Mouse (Mus musculus) gastrocnemius, adult 8-10 months (tissue): ENCODE data around the gene Pde4d. TPM values are rescaled to one million over a fixed set of nuclear protein-coding genes. Genes with fewer than 3 reads are reported as not detected.

Source experiments
- DNase-seq, 2 experiments: peaks; one replicate each; pipeline ENCODE4 v3.0.0; 2022; ENCODE audit warnings: low spot score in 2 of 2
- total RNA-seq, 4 experiments: library from RNA; stranded (reverse); gene quantifications; 2 replicates each; pipeline ENCODE4 v1.2.4; 2022

Gene Pde4d
- total RNA-seq, 4 experiments from 2014 or later, result 257 to 339 (median 308) TPM

GRCm38 (mm10) chr13:109908386-109908785 lies 1458.6 kb downstream of the Pde4d start:
- DNase-seq, result no peak

GRCm38 (mm10) chr13:109909111-109909510 lies 1459.4 kb downstream of the Pde4d start:
- peak in 1 of 2 experiments; percentile 31 for DNase-seq

DNA sequence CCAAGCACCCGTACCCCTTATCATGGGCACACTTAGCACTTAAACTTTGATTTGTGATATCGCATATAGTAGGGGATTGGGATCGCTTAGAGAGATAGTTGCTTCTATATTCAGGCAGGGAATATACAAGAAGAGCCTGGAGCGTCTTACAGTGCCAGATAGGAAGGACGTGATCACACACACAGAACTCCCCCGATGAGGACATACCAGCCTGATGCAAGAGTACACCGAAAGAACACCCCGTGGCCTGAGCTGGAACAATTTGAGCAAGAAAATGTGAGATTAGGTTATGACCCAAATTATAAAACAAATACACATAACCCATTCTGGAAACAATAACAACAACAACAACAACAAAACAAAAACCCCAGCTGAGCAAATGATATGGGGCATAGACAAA lies 1461.2 kb downstream of the Pde4d start:
- no peak for DNase-seq

- DNase-seq, result no peak
Measured at GRCm38 (mm10) chr13:109912635-109913034, 1462.9 kb downstream of the Pde4d start.

DNA sequence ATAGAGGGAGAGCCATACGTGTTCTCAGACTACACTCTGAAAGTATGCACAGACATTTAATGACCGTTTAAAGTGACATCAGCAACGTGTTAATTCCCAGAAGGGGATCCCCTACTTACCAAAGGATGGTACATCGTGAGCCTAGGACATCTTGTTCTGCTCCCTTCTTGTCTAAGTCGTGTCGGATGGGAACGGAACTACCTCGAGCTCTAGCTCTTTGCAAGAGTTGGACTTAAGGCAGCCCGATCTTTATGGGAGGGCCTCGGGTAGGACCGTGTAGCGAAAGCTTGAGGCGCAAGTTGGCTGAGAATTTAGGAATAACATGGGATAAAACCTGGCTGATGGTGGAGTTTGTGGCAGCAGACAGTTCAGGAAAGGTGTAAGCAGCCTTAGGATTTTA lies 1464.5 kb downstream of the Pde4d start:
- no peak for DNase-seq

GRCm38 (mm10) chr13:109914846-109915245 lies 1465.1 kb downstream of the Pde4d start:
- peak; percentile 69 to 85 for DNase-seq

GRCm38 (mm10) chr13:109915501-109915900 lies 1465.8 kb downstream of the Pde4d start:
- peak; percentile 47 to 73 for DNase-seq

DNA sequence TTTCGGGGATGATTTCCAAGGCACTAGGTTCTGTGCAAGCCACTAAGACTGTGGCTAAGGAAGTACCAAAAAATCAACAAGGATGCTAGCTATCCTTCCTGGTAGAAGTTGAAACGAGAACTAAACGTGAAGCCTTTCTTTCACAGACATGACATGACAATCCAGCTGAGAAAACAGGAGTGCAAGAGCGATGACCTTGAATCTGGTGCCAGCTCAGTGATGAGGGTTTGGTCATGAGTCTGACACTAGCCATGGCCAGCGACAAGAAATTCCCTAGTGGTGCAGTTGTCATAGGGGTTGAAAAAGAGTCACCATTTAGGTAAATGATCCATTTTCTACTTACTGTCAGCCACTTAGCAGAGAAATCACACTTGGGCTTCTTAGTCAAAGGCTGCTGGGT lies 1466.2 kb downstream of the Pde4d start:
- peak in 1 of 2 experiments; percentile 46 for DNase-seq

GRCm38 (mm10) chr13:109917551-109917950 lies 1467.8 kb downstream of the Pde4d start:
- no peak for DNase-seq

- no peak for DNase-seq
Measured at GRCm38 (mm10) chr13:109918631-109919030, 1468.9 kb downstream of the Pde4d start.

DNA sequence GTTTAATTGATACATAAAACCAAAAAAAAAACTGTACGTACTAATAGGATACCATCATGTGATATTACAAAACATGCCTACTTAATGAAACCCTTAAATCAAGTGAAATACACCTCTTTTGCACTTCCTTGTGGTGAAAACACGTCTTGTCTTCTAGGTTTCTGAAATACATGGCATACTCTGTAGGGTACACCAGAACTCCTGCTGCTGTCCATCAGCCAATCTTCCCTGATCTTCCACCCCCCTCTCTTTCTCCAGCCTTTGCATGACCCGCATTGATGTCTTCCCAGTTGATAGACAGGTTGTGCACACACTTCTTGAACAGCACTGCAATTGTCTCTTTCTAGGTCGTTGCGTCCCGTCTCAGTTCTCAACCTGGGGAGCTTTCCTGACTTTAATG lies 1470.5 kb downstream of the Pde4d start:
- DNase-seq, result no peak

DNA sequence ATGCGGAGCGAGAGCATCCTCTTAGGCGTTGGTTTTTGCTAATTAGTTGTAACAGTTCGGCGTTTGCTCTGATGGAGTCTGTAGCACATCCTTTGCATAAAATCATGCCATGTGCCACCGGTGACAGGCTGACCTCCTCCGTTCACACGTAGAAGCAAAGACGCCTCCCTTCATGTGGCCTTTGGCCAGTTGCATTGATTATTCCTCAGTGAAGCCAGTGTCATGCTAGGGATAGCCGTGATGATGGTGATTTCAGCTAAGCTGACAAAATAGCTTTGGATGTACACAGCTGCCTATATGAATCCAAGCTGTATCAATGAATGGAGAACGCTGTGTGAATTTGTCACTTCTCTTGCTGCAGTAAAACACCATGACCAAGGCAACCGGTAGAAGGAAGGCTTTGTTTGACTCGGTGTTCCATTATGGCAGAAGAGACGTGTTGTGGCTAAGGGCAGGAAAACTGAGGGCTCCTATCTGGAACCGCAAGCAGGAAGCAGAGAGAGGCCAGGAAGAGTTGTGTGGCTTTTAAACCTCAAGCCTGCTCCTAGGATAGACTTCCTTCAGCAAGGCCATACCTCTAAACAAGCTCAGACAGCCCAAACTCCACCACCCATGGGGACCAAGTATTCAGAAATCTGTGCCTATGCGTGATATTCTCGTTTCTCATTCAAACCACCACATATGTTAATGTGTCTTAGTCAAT lies 1471.7 kb downstream of the Pde4d start:
- no peak for DNase-seq

- no peak for DNase-seq
Measured at GRCm38 (mm10) chr13:109922228-109922627, 1472.5 kb downstream of the Pde4d start.

- no peak for DNase-seq
Measured at GRCm38 (mm10) chr13:109922782-109923181, 1473.0 kb downstream of the Pde4d start.

DNA sequence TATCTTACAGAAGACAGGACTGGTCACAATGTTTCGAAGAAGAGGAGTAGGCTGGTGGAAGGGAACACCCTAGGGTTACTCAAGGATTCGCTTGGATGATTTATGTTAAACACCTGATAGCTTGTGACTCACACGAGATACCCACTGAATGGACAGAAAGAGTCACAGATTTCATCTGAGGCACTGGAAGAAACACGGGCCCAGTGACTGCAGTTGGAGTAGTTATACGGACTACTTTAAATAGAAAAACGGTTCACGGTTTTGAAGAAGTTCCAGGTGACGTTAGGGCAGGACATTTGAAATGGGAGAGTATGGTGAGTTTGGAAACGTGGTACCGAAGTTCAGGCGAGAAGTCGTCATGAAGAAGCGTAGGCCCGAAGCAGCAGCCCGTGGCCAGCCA lies 1475.0 kb downstream of the Pde4d start:
- DNase-seq, result peak in 1 of 2 experiments; percentile 37

GRCm38 (mm10) chr13:109926277-109926920 lies 1476.7 kb downstream of the Pde4d start:
- DNase-seq, result no peak

- DNase-seq, result no peak
Measured at GRCm38 (mm10) chr13:109927782-109928181, 1478.0 kb downstream of the Pde4d start.

DNA sequence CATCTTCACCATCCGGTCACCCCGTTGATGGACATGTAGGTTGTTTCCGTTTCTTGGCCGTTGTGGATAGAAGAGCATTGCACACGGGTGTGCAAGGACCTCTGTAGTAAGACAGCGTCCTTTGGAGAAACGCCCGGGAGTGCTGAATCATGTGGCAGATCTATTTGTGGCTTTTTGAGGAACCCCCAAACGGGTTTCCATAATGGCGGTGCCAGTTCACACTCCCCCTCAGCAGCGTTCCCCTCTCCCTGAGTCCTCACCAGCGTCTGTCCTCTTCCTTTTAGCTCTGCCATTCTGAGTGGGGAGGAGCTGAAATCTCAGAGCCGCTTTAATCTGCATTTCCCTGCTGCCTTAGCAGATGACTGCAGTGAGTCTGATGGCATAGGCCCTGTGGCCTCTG lies 1482.9 kb downstream of the Pde4d start:
- no peak for DNase-seq

DNA sequence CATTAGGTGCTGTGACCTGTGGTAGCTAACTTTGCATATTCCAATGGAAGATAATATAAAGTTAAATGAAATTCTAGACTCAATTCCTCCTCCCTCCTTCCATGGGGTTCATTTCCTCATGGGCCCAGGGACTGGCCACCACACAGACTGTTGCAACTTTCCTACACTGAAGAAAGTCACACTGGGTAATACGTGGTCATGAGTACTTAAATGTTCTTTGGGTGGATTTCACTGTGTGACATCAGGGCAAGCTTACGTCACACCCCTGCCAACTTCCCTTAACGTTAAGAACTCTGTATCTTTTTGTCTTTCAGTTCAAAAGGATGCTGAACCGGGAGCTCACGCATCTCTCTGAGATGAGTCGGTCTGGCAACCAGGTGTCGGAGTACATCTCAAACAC lies 1483.8 kb downstream of the Pde4d start:
- no peak for DNase-seq

GRCm38 (mm10) chr13:109936866-109937265 lies 1487.1 kb downstream of the Pde4d start:
- DNase-seq, result no peak

GRCm38 (mm10) chr13:109944822-109945551 lies 1495.2 kb downstream of the Pde4d start:
- no peak for DNase-seq

GRCm38 (mm10) chr13:109951466-109951865 lies 1501.7 kb downstream of the Pde4d start:
- peak; percentile 47 to 59 for DNase-seq
